Mouse (Mus musculus) adrenal gland (tissue): ENCODE data around the gene Marveld3.

Experiments used
- intact Hi-C: fragments of 180-260 bp; cut with DNase I; formaldehyde crosslinking; loops from one replicate; pipeline ENCODE4 v1.15.1; 2025

The Marveld3 gene

DNA sequence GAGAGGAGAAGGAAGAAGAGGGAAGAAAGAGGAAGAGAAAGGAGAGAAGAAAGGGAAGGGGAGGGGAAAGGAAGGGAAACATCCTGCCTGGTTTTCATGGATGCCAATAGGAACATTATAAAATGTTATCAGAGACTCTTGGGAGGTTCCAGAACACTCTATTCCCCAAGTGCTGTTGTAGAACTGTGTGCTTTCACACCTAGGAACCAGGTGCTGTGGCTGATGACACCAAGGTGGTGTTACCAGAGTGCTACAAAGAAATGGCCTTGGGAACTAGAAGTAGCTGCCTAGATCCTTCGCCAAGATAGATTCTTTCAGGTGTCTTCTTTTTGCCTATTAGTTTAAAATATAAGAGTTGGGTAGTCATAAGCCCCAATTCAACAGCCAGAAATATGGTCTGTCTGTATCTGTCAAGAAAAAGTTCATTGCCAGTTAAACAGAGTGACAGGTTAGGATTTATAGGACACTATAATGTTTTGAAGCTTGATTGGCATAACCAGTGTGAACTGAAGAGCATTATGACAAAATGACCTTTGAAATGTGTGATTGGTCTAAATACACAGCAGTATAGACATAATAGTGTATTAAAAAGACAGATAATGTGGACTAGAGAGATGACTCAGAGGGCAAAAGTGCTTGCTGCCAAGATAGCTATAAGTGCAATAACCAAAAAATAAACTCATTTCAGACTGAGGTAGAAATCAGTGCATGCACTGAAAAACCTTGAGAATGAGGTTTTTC, 56.9 kb downstream of the Marveld3 start:
- intact Hi-C loops, result no loop called here

DNA sequence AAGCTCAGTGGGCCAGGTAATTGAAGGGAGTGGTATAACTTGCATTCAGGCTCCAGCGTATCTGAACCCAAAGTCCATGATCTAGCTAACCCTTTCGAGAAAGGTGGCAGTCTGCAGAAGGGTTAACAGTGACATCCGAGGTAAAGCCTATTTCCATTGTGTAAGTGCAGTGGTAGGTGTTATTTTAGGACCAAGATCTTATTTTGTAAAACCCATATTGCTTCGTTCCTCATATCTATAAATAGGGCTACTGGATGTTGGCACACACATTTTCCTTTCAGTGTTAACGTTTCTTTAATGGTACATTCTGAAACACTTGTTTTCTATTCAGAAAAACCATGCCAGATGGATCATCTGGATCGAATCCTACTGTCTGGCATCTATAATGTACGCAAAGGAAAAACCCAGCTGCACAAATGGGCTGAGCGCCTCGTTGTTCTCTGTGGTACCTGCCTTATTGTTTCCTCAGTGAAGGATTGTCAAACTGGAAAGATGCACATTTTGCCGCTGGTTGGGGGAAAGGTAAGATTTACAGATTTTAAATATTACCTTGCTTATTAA, 58.0 kb downstream of the Marveld3 start:
- intact Hi-C loops, result no loop called here

DNA sequence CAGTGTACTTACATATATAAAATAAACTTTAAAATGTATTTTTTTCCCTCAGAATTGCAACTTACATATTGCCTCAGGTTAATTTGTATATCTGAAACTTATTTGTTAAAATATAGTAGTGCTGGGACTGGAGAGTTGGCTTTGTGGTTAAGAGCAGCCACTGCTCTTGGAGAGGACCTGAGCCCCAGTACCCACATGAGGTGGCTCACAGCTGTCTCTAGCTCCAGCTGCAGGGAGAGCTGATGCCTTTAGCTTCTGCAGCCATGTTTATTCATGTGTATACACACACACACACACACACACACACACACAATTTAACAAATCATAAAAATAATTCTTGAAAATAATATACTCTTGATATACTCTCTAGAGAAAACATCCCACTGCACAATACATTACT, 59.6 kb downstream of the Marveld3 start:
- intact Hi-C loops, result no loop called here
